Mouse (Mus musculus) gastrocnemius, adult 8-10 months (tissue): Measurements from ENCODE around the gene Map2k3. TPM values are rescaled to one million over a fixed set of nuclear protein-coding genes. Genes with fewer than 3 reads are reported as not detected.

Experiments
- DNase-seq, 2 experiments: peaks; one replicate each; pipeline ENCODE4 v3.0.0; 2022; ENCODE audit warnings: low spot score in 2 of 2
- total RNA-seq, 4 experiments: library from RNA; stranded (reverse); gene quantifications; 2 replicates each; pipeline ENCODE4 v1.2.4; 2022

Map2k3 gene
- total RNA-seq, 4 experiments from 2014 or later: 117 to 122 (median 119) TPM

DNA sequence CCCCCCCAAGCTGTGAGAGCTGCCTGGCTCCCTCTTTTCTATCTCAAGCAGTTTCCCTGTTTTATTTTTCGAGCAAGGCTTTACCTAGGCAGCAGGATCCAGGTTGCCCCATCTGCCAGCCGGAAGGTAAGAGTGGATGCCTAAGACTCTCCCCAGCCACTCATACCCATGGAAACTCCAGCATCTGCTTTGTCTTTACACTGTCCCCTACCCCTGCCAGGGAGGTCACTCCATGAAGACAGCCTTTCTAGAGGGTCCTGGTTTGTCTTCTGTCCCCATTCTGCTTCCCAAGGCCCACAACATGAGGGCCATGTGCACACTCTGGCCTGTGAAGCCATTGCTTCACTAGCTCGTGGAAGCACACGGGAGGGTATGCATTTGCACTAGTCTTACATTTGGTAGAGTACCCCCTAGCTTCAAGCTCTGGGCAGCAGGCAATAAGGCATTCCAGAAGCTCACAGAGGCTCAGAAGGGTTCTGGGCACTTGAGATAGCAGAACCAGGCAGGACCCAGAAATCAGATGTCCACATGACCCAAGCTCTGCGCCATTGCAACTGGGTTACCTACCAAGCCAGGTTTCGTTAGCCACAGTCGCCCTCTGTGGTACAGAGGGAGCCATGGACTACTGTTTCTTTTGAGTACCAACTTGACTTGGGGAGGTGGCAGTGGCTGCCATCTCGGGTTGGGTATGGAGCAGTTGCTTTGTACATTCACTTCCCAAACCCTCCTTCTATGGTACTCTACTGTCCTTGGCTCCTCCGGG lies 24.0 kb downstream of the Map2k3 start:
- no peak for DNase-seq

DNA sequence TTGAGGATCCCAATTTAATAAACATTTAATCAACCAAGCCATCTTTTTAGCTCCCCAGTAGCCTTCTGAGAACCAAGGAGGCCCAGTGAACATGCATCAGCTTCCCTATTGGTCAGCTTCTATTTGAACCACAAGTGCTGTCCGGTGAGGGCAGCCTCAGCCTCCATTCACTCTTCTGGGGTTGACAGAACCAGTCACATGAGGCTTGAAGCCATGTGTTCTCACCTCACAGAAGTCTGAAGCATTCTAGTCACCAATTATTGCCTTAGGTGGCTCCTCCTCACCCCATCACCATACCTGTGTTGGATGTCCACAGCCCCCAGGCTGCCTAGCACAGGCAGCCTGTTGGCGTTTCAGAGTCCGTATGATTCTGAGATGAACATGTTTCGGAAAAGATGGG lies 27.1 kb downstream of the Map2k3 start:
- DNase-seq: no peak

DNA sequence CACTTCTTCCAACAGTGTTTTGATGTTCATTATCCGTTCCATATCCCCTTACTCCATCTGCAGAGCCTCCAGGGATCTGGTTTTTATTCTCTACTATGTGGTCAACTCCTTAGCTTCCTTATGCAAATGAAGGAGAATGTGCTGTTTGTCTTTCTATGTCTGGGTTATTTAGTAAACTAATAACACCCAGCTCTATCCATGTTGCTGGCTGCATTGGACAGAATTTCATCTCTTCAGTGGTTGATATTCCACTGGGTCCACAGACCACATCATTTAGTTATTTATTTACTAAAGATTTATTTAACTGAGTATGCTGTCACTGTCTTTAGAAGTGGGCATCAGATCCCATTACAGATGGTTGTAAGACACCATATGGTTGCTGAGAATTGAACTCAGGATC lies 29.3 kb downstream of the Map2k3 start:
- DNase-seq: no peak

DNA sequence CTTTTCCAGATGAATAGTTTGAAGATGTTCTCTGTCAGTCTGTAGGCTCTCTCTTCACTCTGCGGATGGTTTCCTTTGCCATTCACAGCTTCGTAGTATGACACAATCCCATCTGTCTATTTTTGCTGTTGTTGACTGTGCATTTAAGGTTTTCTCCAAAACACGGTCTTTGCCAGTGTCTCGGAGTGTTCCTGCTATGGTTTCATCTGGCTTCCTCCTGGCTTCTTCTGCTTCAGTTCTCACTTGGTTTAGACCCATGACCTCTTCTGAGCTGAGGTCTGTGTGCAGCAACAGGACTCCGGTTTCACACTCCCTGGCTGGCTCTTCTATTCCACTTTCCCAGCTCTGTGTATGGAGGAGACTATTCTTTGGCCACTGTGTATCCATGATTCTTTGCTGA lies 30.9 kb downstream of the Map2k3 start:
- DNase-seq: peak in 1 of 2 experiments; percentile 30

DNA sequence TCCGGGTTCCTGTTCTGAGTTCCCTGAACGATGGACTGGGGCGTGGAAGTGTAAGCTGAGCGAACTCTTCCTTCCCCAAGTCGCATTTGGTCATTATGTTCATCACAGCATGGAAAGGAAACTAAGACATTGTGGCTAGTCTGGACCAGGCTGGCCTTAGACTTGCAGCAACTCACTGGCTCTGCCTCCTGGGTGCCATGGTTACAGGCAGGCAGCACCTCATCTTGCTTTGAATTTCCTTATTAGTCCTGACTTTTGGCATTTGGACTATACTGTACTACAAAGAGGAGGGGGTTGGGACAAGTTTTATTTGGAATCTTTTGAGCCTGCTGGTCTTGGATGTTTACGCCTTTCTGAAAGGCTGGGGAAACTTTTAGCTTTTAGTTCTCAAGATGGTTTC lies 35.1 kb downstream of the Map2k3 start:
- DNase-seq: no peak

DNA sequence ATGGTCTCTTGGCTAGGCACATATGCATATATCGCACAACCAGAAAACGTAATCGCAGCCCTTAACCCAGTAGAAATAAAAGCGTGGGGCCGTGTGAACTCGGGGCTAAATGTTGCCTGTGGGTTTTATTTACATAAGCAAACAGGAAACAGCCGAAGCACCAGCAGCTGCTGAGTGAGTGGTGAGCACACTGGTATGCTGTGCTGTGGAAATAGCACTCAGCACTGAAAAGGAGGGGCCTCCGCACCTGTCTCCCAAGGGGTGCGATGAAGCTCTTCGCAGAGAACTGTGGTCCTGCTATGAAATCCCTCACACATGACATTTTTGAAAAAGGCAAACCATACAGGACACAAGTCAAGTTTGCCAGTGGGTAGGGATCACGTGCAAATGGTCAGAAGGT lies 43.3 kb downstream of the Map2k3 start:
- no peak for DNase-seq

GRCm38 (mm10) chr11:60976234-60976633 lies 44.4 kb downstream of the Map2k3 start:
- no peak for DNase-seq

- peak; percentile 60 to 73 for DNase-seq
These were observed 44.9 kb downstream of the Map2k3 start for GRCm38 (mm10) chr11:60976742-60977141.

GRCm38 (mm10) chr11:60977153-60977552 lies 45.3 kb downstream of the Map2k3 start:
- peak; percentile 33 to 45 for DNase-seq

DNA sequence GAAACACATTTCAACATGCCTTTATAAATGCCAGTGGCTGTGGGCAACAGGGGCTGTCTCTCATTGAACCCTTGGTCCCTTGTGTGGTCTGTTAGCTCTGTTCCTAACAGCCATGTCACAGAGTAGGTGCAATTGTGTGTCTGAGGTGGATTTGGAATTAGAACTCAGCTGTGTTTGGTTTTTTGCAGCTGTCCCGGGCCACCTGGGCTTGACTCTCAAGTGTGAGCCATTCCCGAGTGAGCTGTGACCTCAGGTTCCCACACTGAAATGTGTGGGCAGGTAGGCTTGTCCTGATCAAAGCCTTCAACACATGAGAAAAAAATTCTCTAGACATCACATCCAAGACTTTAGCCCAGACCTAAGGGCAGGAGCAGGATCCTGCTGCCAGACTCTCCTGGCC lies 46.8 kb downstream of the Map2k3 start:
- DNase-seq: no peak

- no peak for DNase-seq
These were observed 48.0 kb downstream of the Map2k3 start for GRCm38 (mm10) chr11:60979788-60980187.

GRCm38 (mm10) chr11:60981693-60982486 lies 50.1 kb downstream of the Map2k3 start:
- DNase-seq: no peak

- peak; percentile 58 to 70 for DNase-seq
These were observed 53.2 kb downstream of the Map2k3 start for GRCm38 (mm10) chr11:60984912-60985558.

DNA sequence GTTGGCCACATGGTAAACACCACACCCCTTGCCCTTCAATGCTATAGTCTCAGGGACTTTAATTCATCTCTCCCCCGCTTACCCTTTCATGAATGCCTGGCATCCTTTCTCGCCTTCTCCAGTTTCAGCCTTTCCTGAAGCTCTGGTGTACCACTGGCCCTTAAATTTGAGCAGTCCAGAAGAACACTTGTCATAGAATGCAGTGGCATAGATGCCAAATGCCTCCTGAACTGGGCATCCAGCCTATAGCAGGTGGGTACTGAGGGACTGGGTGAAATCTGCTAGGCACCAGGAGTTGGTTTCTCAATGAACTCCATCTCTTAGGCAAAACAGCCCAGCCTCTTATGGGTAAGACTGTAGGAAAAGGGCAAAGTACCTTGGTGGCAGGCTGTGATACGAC lies 58.6 kb downstream of the Map2k3 start:
- peak in 1 of 2 experiments; percentile 16 for DNase-seq

Other genes with a start within 250 kb of the Map2k3 start
- gene Llgl1, start 232.3 kb upstream of the Map2k3 start, total RNA-seq: 10 to 100 TPM in 1 of 4 experiments, 1 to 10 TPM in 3; 9.5 to 10.3 (median 9.8) TPM
- gene Flii, start 204.8 kb upstream of the Map2k3 start, total RNA-seq: 100 to 1,000 TPM in 2 of 4 experiments, 10 to 100 TPM in 2; 96.0 to 116 (median 101) TPM
- 10 to 100 TPM; 80.3 to 94.0 (median 84.3) TPM for gene Mief2, start 203.6 kb upstream of the Map2k3 start, total RNA-seq
- gene Top3a, start 154.7 kb upstream of the Map2k3 start, total RNA-seq: 1 to 10 TPM; 3.8 to 4.7 (median 4.2) TPM
- gene Smcr8, start 154.5 kb upstream of the Map2k3 start, total RNA-seq: 10 to 100 TPM; 16.7 to 22.3 (median 19.7) TPM
- gene Shmt1, start 120.3 kb upstream of the Map2k3 start, total RNA-seq: 10 to 100 TPM; 10.5 to 15.0 (median 12.5) TPM
- 10 to 100 TPM; 23.9 to 28.1 (median 24.2) TPM for gene Dhrs7b, start 101.4 kb upstream of the Map2k3 start, total RNA-seq
- 10 to 100 TPM; 37.2 to 44.1 (median 43.5) TPM for gene Tmem11, start 52.8 kb upstream of the Map2k3 start, total RNA-seq
- 1 to 10 TPM; 6.5 to 9.2 (median 7.3) TPM for gene Natd1, start 17.3 kb upstream of the Map2k3 start, total RNA-seq
- gene Kcnj12, start 90.5 kb downstream of the Map2k3 start, total RNA-seq: 10 to 100 TPM; 59.6 to 63.8 (median 62.0) TPM
- gene Tnfrsf13b, start 194.7 kb downstream of the Map2k3 start, total RNA-seq: under 1 TPM in 3 of 4 experiments, not detected in 1; 0.19 to 0.29 (median 0.19) TPM
- 10 to 100 TPM; 13.3 to 16.1 (median 15.7) TPM for gene Usp22, start 243.0 kb downstream of the Map2k3 start, total RNA-seq